Comparison of ENCODE assay signal across 40 mouse cellular contexts in genomic region chr7:84806159-84806558, GRCm38 (mm10). TPM values are rescaled to one million over a fixed set of nuclear protein-coding genes. Genes with fewer than 3 reads are reported as not detected.
"Had no signal": no experiment of that assay in that cellular context is flagged by ENCODE, and none has a peak within 500 bp of the region (broad histone marks: within the 10 kb centered on the region; RNA-seq: fewer than 3 reads in every experiment).

No protein-coding gene starts in this region.

- ATAC-seq: intestine, embryonic 16.5 days; liver, embryonic 12.5 days had no signal

- H3K9ac ChIP-seq: heart, embryonic 12.5 days; hindbrain, embryonic 13.5 days; kidney, embryonic 15.5 days; limb, embryonic 13.5 days; limb, embryonic 15.5 days; liver, embryonic 12.5 days; liver, embryonic 14.5 days had no signal

- H3K9me3 ChIP-seq: hindbrain, embryonic 13.5 days; kidney, embryonic 15.5 days; limb, embryonic 13.5 days; limb, embryonic 15.5 days; liver, embryonic 12.5 days had no signal

- H3K27ac ChIP-seq: heart, adult 2 months; hindbrain, embryonic 13.5 days; hindbrain, postnatal 0 days; kidney, embryonic 15.5 days; kidney, postnatal 0 days; limb, embryonic 13.5 days; limb, embryonic 15.5 days; liver, embryonic 12.5 days; liver, embryonic 14.5 days had no signal

- H3K4me2 ChIP-seq: heart, embryonic 12.5 days; hindbrain, embryonic 13.5 days; kidney, embryonic 15.5 days; limb, embryonic 13.5 days; limb, embryonic 15.5 days; liver, embryonic 12.5 days had no signal

- H3K36me3 ChIP-seq: heart, embryonic 12.5 days; hindbrain, embryonic 13.5 days; kidney, embryonic 15.5 days; limb, embryonic 13.5 days; limb, embryonic 15.5 days; liver, embryonic 12.5 days had no signal

- H3K4me1 ChIP-seq: heart, embryonic 12.5 days; hindbrain, embryonic 13.5 days; limb, embryonic 13.5 days; limb, embryonic 15.5 days; liver, embryonic 12.5 days had no signal

- H3K27me3 ChIP-seq: hindbrain, embryonic 13.5 days; kidney, embryonic 15.5 days; liver, embryonic 12.5 days had no signal

- H3K4me3 ChIP-seq: heart, adult 2 months; heart, embryonic 12.5 days; hindbrain, embryonic 13.5 days; kidney, embryonic 15.5 days; limb, embryonic 13.5 days; limb, embryonic 15.5 days; liver, embryonic 12.5 days had no signal

- DNase-seq: gastrocnemius, postnatal 14 days; gastrocnemius, postnatal 36 days; heart, adult 2 months; heart, postnatal 14 days; heart, postnatal 36 days; kidney, adult 11 months; kidney, adult 2 months; kidney, adult 9 months; kidney, postnatal 14 days; kidney, postnatal 36 days; layer of hippocampus, adult 9-11 months; layer of hippocampus, postnatal 36 days; left cerebral cortex, postnatal 4 days had no signal

RNA-seq across cellular contexts. Expression of gene Olfr291, which starts 47.2 kb away (rescaled TPM):
- total RNA-seq: gastrocnemius, adult 18-20 months; gastrocnemius, adult 8-10 months; gastrocnemius, postnatal 14 days; gastrocnemius, postnatal 36 days; heart, adult 2 months; heart, postnatal 14 days; heart, postnatal 36 days; hematopoietic stem cell, adult 5-6 weeks; hindbrain, postnatal 0 days; layer of hippocampus, adult 18-20 months; layer of hippocampus, adult 8-10 months; layer of hippocampus, postnatal 14 days; layer of hippocampus, postnatal 36 days; left cerebral cortex, adult 18-20 months; left cerebral cortex, adult 8-10 months; left cerebral cortex, postnatal 10 days; left cerebral cortex, postnatal 25 days; left cerebral cortex, postnatal 4 days; liver, adult 2 months had no signal
- polyA plus RNA-seq: gonadal fat pad, adult 2 months; heart, adult 2 months; heart, embryonic 12.5 days; heart, embryonic 14.5 days; heart, postnatal 0 days; hindbrain, embryonic 13.5 days; hindbrain, postnatal 0 days; intestine, embryonic 14.5 days; intestine, embryonic 16.5 days; kidney, adult 2 months; kidney, embryonic 15.5 days; kidney, postnatal 0 days; large intestine, adult 2 months; limb, embryonic 13.5 days; limb, embryonic 15.5 days; liver, adult 2 months; liver, embryonic 12.5 days; liver, embryonic 14.5 days; liver, embryonic 16.5 days had no signal
